Comparison of ENCODE assay signal across 17 mouse cellular contexts in the genomic region with DNA sequence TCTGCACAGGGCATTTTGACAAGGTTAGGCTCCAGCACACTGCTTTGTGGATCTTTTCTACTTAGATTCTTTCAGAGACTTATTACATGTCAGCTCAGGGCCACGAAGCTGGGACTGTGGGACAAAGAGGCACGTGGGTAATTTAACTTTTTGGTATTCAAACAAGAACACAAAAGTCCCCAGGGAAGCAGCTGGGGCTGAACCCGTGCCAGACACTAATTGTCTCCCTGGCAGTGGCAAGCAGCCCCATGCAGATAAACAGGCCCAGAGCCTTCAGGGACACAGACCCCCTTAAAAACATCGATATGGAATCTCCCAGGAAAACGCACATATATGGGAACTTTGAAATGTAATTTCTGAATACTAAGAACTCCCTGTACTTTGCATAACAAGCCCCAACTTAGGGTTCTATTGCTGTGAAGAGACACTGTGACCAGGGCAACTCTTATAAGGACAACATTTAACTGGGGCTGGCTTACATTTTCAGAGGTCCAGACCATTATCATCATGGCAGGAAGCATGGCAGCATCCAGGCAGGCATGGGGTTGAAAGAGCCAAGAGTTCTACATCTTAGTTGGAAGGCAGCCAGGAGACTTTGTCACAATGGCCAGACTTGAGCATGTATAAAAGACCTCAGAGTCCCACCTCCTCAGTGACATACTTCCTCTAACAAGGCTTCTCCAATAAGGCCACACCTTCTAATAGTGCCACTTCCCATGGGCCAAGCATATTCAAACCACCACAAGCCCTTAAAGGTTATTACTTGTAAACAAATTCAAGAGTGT. TPM values are rescaled to one million over a fixed set of nuclear protein-coding genes. Genes with fewer than 3 reads are reported as not detected.
DNase-seq lines count a peak whose midpoint lies in the region; ATAC-seq and TF ChIP-seq lines count a peak whose summit lies in the region.
"Had no signal": no experiment of that assay in that cellular context is flagged by ENCODE, and none has a peak within 500 bp of the region (broad histone marks: within the 10 kb centered on the region; RNA-seq: fewer than 3 reads in every experiment).

No protein-coding gene starts in this region.

- H3K27me3 ChIP-seq in hindbrain, embryonic 14.5 days (ENCODE audit: control insufficient read depth, insufficient read depth, low read length): no peaks in the 10 kb centered on the region
- no peaks in the 10 kb centered on the region; the same call in 1 of the 2 replicates for H3K27me3 ChIP-seq in hindbrain, embryonic 16.5 days (replicated peaks; ENCODE audit: control insufficient read depth, insufficient read depth, low read length)
- no peaks in the 10 kb centered on the region for H3K27me3 ChIP-seq in midbrain, postnatal 0 days (ENCODE audit: insufficient read depth, low read length)
- H3K27me3 ChIP-seq in midbrain, embryonic 15.5 days (replicated peaks): no peaks in the 10 kb centered on the region
- H3K27me3 ChIP-seq in embryonic facial prominence, embryonic 14.5 days (replicated peaks; ENCODE audit: control insufficient read depth, insufficient read depth, low read length): no peaks in the 10 kb centered on the region
- H3K27me3 ChIP-seq: heart, embryonic 12.5 days; megakaryocyte, embryonic 14.5 days had no signal

- 0 out of 2 replicates have a peak, but pooled peaks have one; percentile 31 for ATAC-seq in hindbrain, embryonic 14.5 days (ENCODE audit: low FRiP score)
- no peak for ATAC-seq in hindbrain, embryonic 16.5 days
- no peak for ATAC-seq in midbrain, postnatal 0 days (ENCODE audit: low FRiP score)
- no peak for ATAC-seq in midbrain, embryonic 15.5 days (replicated peaks)
- ATAC-seq in embryonic facial prominence, embryonic 14.5 days (ENCODE audit: low read depth): no peak
- ATAC-seq: intestine, embryonic 16.5 days had no signal

- H3K36me3 ChIP-seq in hindbrain, embryonic 14.5 days (replicated peaks; ENCODE audit: control insufficient read depth, insufficient read depth): no peaks in the 10 kb centered on the region
- no peaks in the 10 kb centered on the region for H3K36me3 ChIP-seq in hindbrain, embryonic 16.5 days (ENCODE audit: control insufficient read depth, insufficient read depth, low read length)
- no peaks in the 10 kb centered on the region for H3K36me3 ChIP-seq in midbrain, postnatal 0 days (ENCODE audit: insufficient read depth, low read length)
- H3K36me3 ChIP-seq in midbrain, embryonic 15.5 days (replicated peaks): no peaks in the 10 kb centered on the region
- no peaks in the 10 kb centered on the region for H3K36me3 ChIP-seq in embryonic facial prominence, embryonic 14.5 days (ENCODE audit: control insufficient read depth, insufficient read depth, low read length)
- H3K36me3 ChIP-seq: heart, embryonic 12.5 days had no signal

- 26% methylated on average over 5 of the region's 5 CpGs for WGBS in hindbrain, embryonic 14.5 days
- WGBS in hindbrain, embryonic 16.5 days: 19% methylated on average over 5 of the region's 5 CpGs
- WGBS in midbrain, postnatal 0 days: 18% methylated on average over 5 of the region's 5 CpGs
- WGBS in midbrain, embryonic 15.5 days: 25% methylated on average over 5 of the region's 5 CpGs
- WGBS in embryonic facial prominence, embryonic 14.5 days: 37% methylated on average over 5 of the region's 5 CpGs

- peak; percentile 25 for DNase-seq in adrenal gland, postnatal 10 days
- DNase-seq in adrenal gland, postnatal 14 days: no peak
- peak; percentile 62 for DNase-seq in hindbrain, embryonic 14.5 days (ENCODE audit: low spot score)
- peak; percentile 19 for DNase-seq in midbrain, postnatal 0 days (ENCODE audit: low spot score)
- DNase-seq in embryonic facial prominence, embryonic 14.5 days (ENCODE audit: low spot score): peak; percentile 61
- no peak for DNase-seq in ovary, postnatal 36 days (ENCODE audit: low spot score)
- DNase-seq: adrenal gland, postnatal 36 days; cerebellum, postnatal 25 days; heart, postnatal 36 days; kidney, postnatal 36 days had no signal

- no peak for TF ChIP-seq CTCF in midbrain, postnatal 0 days (IDR thresholded peaks at IDR 0.05)

- no peak overlapping the region for H3K4me2 ChIP-seq in hindbrain, embryonic 14.5 days (replicated peaks)
- no peak overlapping the region for H3K4me2 ChIP-seq in hindbrain, embryonic 16.5 days (ENCODE audit: low read length)
- no peak overlapping the region for H3K4me2 ChIP-seq in midbrain, postnatal 0 days (ENCODE audit: low read depth, low read length, poor library complexity, severe bottlenecking)
- H3K4me2 ChIP-seq in midbrain, embryonic 15.5 days: no peak overlapping the region
- H3K4me2 ChIP-seq in embryonic facial prominence, embryonic 14.5 days (ENCODE audit: low read depth, low read length): no peak overlapping the region
- H3K4me2 ChIP-seq: heart, embryonic 12.5 days; liver, embryonic 11.5 days had no signal

- H3K27ac ChIP-seq in hindbrain, embryonic 14.5 days: no peak overlapping the region
- H3K27ac ChIP-seq in hindbrain, embryonic 16.5 days (ENCODE audit: low read depth, low read length): no peak overlapping the region
- no peak overlapping the region for H3K27ac ChIP-seq in midbrain, postnatal 0 days (ENCODE audit: low read depth, low read length)
- H3K27ac ChIP-seq in midbrain, embryonic 15.5 days: no peak overlapping the region
- H3K27ac ChIP-seq in embryonic facial prominence, embryonic 14.5 days (replicated peaks; ENCODE audit: low read depth, low read length): peak overlapping the region; percentile 36; the same call in 1 of the 2 replicates

- no peak overlapping the region for H3K4me3 ChIP-seq in hindbrain, embryonic 14.5 days (replicated peaks; ENCODE audit: low read length)
- H3K4me3 ChIP-seq in hindbrain, embryonic 16.5 days (ENCODE audit: low read length): no peak overlapping the region
- H3K4me3 ChIP-seq in midbrain, postnatal 0 days (ENCODE audit: low read depth, low read length): no peak overlapping the region
- H3K4me3 ChIP-seq in midbrain, embryonic 15.5 days: no peak overlapping the region
- H3K4me3 ChIP-seq in embryonic facial prominence, embryonic 14.5 days (ENCODE audit: low read depth, low read length): no peak overlapping the region
- H3K4me3 ChIP-seq: heart, embryonic 12.5 days; megakaryocyte, embryonic 14.5 days; myocyte had no signal

- H3K9ac ChIP-seq in hindbrain, embryonic 14.5 days: no peak overlapping the region
- H3K9ac ChIP-seq in hindbrain, embryonic 16.5 days (ENCODE audit: low read depth, low read length): no peak overlapping the region
- H3K9ac ChIP-seq in midbrain, postnatal 0 days (replicated peaks; ENCODE audit: low read length, poor library complexity, severe bottlenecking): no peak overlapping the region
- H3K9ac ChIP-seq in midbrain, embryonic 15.5 days: no peak overlapping the region
- H3K9ac ChIP-seq in embryonic facial prominence, embryonic 14.5 days (ENCODE audit: low read depth, low read length): no peak overlapping the region
- H3K9ac ChIP-seq: heart, embryonic 12.5 days had no signal

- peaks cover 3% of the 10 kb centered on the region; the same call in 1 of the 2 replicates for H3K4me1 ChIP-seq in hindbrain, embryonic 14.5 days (replicated peaks; ENCODE audit: control insufficient read depth, insufficient read depth, low read length)
- peaks cover 3% of the 10 kb centered on the region; the same call in 1 of the 2 replicates for H3K4me1 ChIP-seq in hindbrain, embryonic 16.5 days (ENCODE audit: control insufficient read depth, insufficient read depth, low read depth, low read length)
- no peaks in the 10 kb centered on the region for H3K4me1 ChIP-seq in midbrain, postnatal 0 days (ENCODE audit: insufficient read depth, low read length)
- no peaks in the 10 kb centered on the region for H3K4me1 ChIP-seq in midbrain, embryonic 15.5 days
- H3K4me1 ChIP-seq in embryonic facial prominence, embryonic 14.5 days (ENCODE audit: control insufficient read depth, insufficient read depth, low read length): peaks cover 9% of the 10 kb centered on the region; the same call in 1 of the 2 replicates
- H3K4me1 ChIP-seq: heart, embryonic 12.5 days; megakaryocyte, embryonic 14.5 days had no signal

- H3K9me3 ChIP-seq in hindbrain, embryonic 14.5 days (ENCODE audit: control insufficient read depth, low read length): no peaks in the 10 kb centered on the region
- no peaks in the 10 kb centered on the region for H3K9me3 ChIP-seq in hindbrain, embryonic 16.5 days (ENCODE audit: control insufficient read depth, low read length)
- no peaks in the 10 kb centered on the region for H3K9me3 ChIP-seq in midbrain, postnatal 0 days (ENCODE audit: low read length)
- H3K9me3 ChIP-seq in midbrain, embryonic 15.5 days: no peaks in the 10 kb centered on the region
- no peaks in the 10 kb centered on the region for H3K9me3 ChIP-seq in embryonic facial prominence, embryonic 14.5 days (ENCODE audit: control insufficient read depth, low read length)

RNA-seq across cellular contexts. Expression of a gene that starts 41.6 kb away (rescaled TPM):
- 10 to 100 TPM; 67.0 to 71.7 TPM for total RNA-seq in adrenal gland, postnatal 10 days (2021)
- 66.4 and 72.3 TPM in 2 replicates for total RNA-seq in adrenal gland, postnatal 14 days (2021)
- 177 and 179 TPM in 2 replicates for polyA plus RNA-seq in hindbrain, embryonic 14.5 days (2014; fragmentation: Nextera tagmentation; extraction: Ambion mirVana)
- polyA plus RNA-seq in hindbrain, embryonic 16.5 days (2015; fragmentation: Nextera tagmentation; extraction: Ambion mirVana): 159 and 165 TPM in 2 replicates
- 85.5 and 141 TPM in 2 replicates for total RNA-seq in midbrain, postnatal 0 days (2014; rRNA removed)
- polyA plus RNA-seq in midbrain, postnatal 0 days (2015; fragmentation: Nextera tagmentation; extraction: Ambion mirVana): 170 and 174 TPM in 2 replicates
- 176 and 182 TPM in 2 replicates for polyA plus RNA-seq in midbrain, embryonic 15.5 days (2015; fragmentation: Nextera tagmentation; extraction: Ambion mirVana)
- polyA plus RNA-seq in embryonic facial prominence, embryonic 14.5 days (2014; fragmentation: Nextera tagmentation; extraction: Ambion mirVana): 141 and 161 TPM in 2 replicates

Comparison
In these comparisons a context has a peak if more than half of its experiments do, and no peak if none do; other contexts are left out.
1. DNase-seq: peak in adrenal gland, postnatal 10 days (single experiment), hindbrain, embryonic 14.5 days (single experiment), midbrain, postnatal 0 days (single experiment) and embryonic facial prominence, embryonic 14.5 days (single experiment); none in adrenal gland, postnatal 14 days (single experiment) and ovary, postnatal 36 days (single experiment).